Mouse (Mus musculus): ENCODE measurements around the gene Anapc2. TPM values are rescaled to one million over a fixed set of nuclear protein-coding genes. Genes with fewer than 3 reads are reported as not detected.

Anapc2 gene
- polyA plus RNA-seq, 1 experiment from 2014 or later = 40.5 TPM

GRCm38 (mm10) chr2:25303931-25304656, 31.8 kb downstream of the Anapc2 start:
- Histone ChIP-seq H3K36me3 (ENCODE audit: control insufficient read depth, insufficient read depth) (no peaks in the 10 kb centered on the region), H3K4me1 (ENCODE audit: control insufficient read depth, low read depth, low read length) (no peaks in the 10 kb centered on the region), H3K4me2 (ENCODE audit: low read depth, low read length) (no peak overlapping the region), H3K27ac (ENCODE audit: low read length) (no peak overlapping the region), H3K9me3 (replicated peaks; ENCODE audit: control insufficient read depth, low read length) (no peaks in the 10 kb centered on the region), H3K27me3 (ENCODE audit: control insufficient read depth, insufficient read depth, low read depth, low read length) (peaks cover 45% of the 10 kb centered on the region), H3K4me3 (ENCODE audit: low read depth, low read length) (no peak overlapping the region), H3K9ac (ENCODE audit: low read depth, low read length) (no peak overlapping the region)
- no peak for ATAC-seq (ENCODE audit: low read depth)
- 51% methylated on average over 7 of the region's 7 CpGs for WGBS (ENCODE audit: insufficient replicate concordance)

GRCm38 (mm10) chr2:25304657-25305541, 32.6 kb downstream of the Anapc2 start:
- Histone ChIP-seq H3K4me3 (ENCODE audit: low read depth, low read length) (peak overlapping the region; percentile 25; the same call in 1 of the 2 replicates), H3K9me3 (replicated peaks; ENCODE audit: control insufficient read depth, low read length) (no peaks in the 10 kb centered on the region), H3K36me3 (ENCODE audit: control insufficient read depth, insufficient read depth) (no peaks in the 10 kb centered on the region), H3K9ac (ENCODE audit: low read depth, low read length) (no peak overlapping the region), H3K27me3 (ENCODE audit: control insufficient read depth, insufficient read depth, low read depth, low read length) (peaks cover 47% of the 10 kb centered on the region), H3K4me1 (ENCODE audit: control insufficient read depth, low read depth, low read length) (no peaks in the 10 kb centered on the region), H3K27ac (ENCODE audit: low read length) (no peak overlapping the region), H3K4me2 (ENCODE audit: low read depth, low read length) (peak overlapping the region; percentile 57)
- ATAC-seq (ENCODE audit: low read depth) = no peak
- 1% methylated on average over 44 of the region's 45 CpGs for WGBS (ENCODE audit: insufficient replicate concordance)

- WGBS (ENCODE audit: insufficient replicate concordance) = 41% methylated on average over 14 of the region's 14 CpGs
- Histone ChIP-seq H3K9ac (ENCODE audit: low read depth, low read length) (no peak overlapping the region), H3K4me2 (ENCODE audit: low read depth, low read length) (peak overlapping the region; percentile 57; the same call in 1 of the 2 replicates), H3K36me3 (ENCODE audit: control insufficient read depth, insufficient read depth) (no peaks in the 10 kb centered on the region), H3K27ac (ENCODE audit: low read length) (no peak overlapping the region), H3K4me1 (ENCODE audit: control insufficient read depth, low read depth, low read length) (no peaks in the 10 kb centered on the region), H3K4me3 (ENCODE audit: low read depth, low read length) (no peak overlapping the region), H3K27me3 (ENCODE audit: control insufficient read depth, insufficient read depth, low read depth, low read length) (peaks cover 55% of the 10 kb centered on the region), H3K9me3 (replicated peaks; ENCODE audit: control insufficient read depth, low read length) (no peaks in the 10 kb centered on the region)
- no peak for ATAC-seq (ENCODE audit: low read depth)
Measured at GRCm38 (mm10) chr2:25305587-25306359, 33.5 kb downstream of the Anapc2 start.

GRCm38 (mm10) chr2:25310180-25310579, 37.9 kb downstream of the Anapc2 start:
- Histone ChIP-seq H3K4me2 (ENCODE audit: low read depth, low read length) (no peak overlapping the region), H3K9ac (ENCODE audit: low read depth, low read length) (no peak overlapping the region), H3K4me3 (ENCODE audit: low read depth, low read length) (no peak overlapping the region), H3K9me3 (replicated peaks; ENCODE audit: control insufficient read depth, low read length) (no peaks in the 10 kb centered on the region), H3K36me3 (ENCODE audit: control insufficient read depth, insufficient read depth) (no peaks in the 10 kb centered on the region), H3K27ac (ENCODE audit: low read length) (no peak overlapping the region), H3K27me3 (ENCODE audit: control insufficient read depth, insufficient read depth, low read depth, low read length) (peaks cover 66% of the 10 kb centered on the region), H3K4me1 (ENCODE audit: control insufficient read depth, low read depth, low read length) (no peaks in the 10 kb centered on the region)
- WGBS (ENCODE audit: insufficient replicate concordance) = 43% methylated on average over 10 of the region's 10 CpGs
- no peak for ATAC-seq (ENCODE audit: low read depth)

- H3K4me2 ChIP-seq (ENCODE audit: low read depth, low read length) = no peak overlapping the region
- H3K27ac ChIP-seq (ENCODE audit: low read length) = no peak overlapping the region
- 2% methylated on average over 22 of the region's 22 CpGs for WGBS (ENCODE audit: insufficient replicate concordance)
- no peak overlapping the region for H3K4me3 ChIP-seq (ENCODE audit: low read depth, low read length)
- H3K36me3 ChIP-seq (ENCODE audit: control insufficient read depth, insufficient read depth) = no peaks in the 10 kb centered on the region
- no peak for ATAC-seq (ENCODE audit: low read depth)
- no peaks in the 10 kb centered on the region for H3K4me1 ChIP-seq (ENCODE audit: control insufficient read depth, low read depth, low read length)
- peaks cover 58% of the 10 kb centered on the region for H3K27me3 ChIP-seq (ENCODE audit: control insufficient read depth, insufficient read depth, low read depth, low read length)
- no peak overlapping the region for H3K9ac ChIP-seq (ENCODE audit: low read depth, low read length)
- no peaks in the 10 kb centered on the region for H3K9me3 ChIP-seq (replicated peaks; ENCODE audit: control insufficient read depth, low read length)
Measured at GRCm38 (mm10) chr2:25310969-25311368, 38.7 kb downstream of the Anapc2 start.

GRCm38 (mm10) chr2:25311491-25311891, 39.2 kb downstream of the Anapc2 start:
- no peaks in the 10 kb centered on the region for H3K36me3 ChIP-seq (ENCODE audit: control insufficient read depth, insufficient read depth)
- ATAC-seq (ENCODE audit: low read depth) = no peak
- H3K4me3 ChIP-seq (ENCODE audit: low read depth, low read length) = no peak overlapping the region
- H3K27me3 ChIP-seq (ENCODE audit: control insufficient read depth, insufficient read depth, low read depth, low read length) = peaks cover 53% of the 10 kb centered on the region
- WGBS (ENCODE audit: insufficient replicate concordance) = 6% methylated on average over 11 of the region's 11 CpGs
- H3K27ac ChIP-seq (ENCODE audit: low read length) = no peak overlapping the region
- no peaks in the 10 kb centered on the region for H3K4me1 ChIP-seq (ENCODE audit: control insufficient read depth, low read depth, low read length)
- no peak overlapping the region for H3K9ac ChIP-seq (ENCODE audit: low read depth, low read length)
- no peak overlapping the region for H3K4me2 ChIP-seq (ENCODE audit: low read depth, low read length)
- H3K9me3 ChIP-seq (replicated peaks; ENCODE audit: control insufficient read depth, low read length) = no peaks in the 10 kb centered on the region

- H3K27ac ChIP-seq (ENCODE audit: low read length) = no peak overlapping the region
- no peak overlapping the region for H3K4me3 ChIP-seq (ENCODE audit: low read depth, low read length)
- H3K9ac ChIP-seq (ENCODE audit: low read depth, low read length) = no peak overlapping the region
- ATAC-seq (ENCODE audit: low read depth) = no peak
- no peaks in the 10 kb centered on the region for H3K36me3 ChIP-seq (ENCODE audit: control insufficient read depth, insufficient read depth)
- peak overlapping the region; percentile 23; the same call in 1 of the 2 replicates for H3K4me2 ChIP-seq (ENCODE audit: low read depth, low read length)
- no peaks in the 10 kb centered on the region for H3K9me3 ChIP-seq (replicated peaks; ENCODE audit: control insufficient read depth, low read length)
- no peaks in the 10 kb centered on the region for H3K4me1 ChIP-seq (ENCODE audit: control insufficient read depth, low read depth, low read length)
- WGBS (ENCODE audit: insufficient replicate concordance) = 6% methylated on average over 31 of the region's 31 CpGs
- peaks cover 32% of the 10 kb centered on the region for H3K27me3 ChIP-seq (ENCODE audit: control insufficient read depth, insufficient read depth, low read depth, low read length)
Measured at GRCm38 (mm10) chr2:25318119-25318966, 46.1 kb downstream of the Anapc2 start.

Measured in liver, embryonic 16.5 days (tissue).